Mouse (Mus musculus) right cerebral cortex, postnatal 14 days (tissue): ENCODE data around the gene Pde4c.

Experiments used
- DNase-seq: peaks from one replicate; pipeline ENCODE4 v3.0.0; 2022

Pde4c gene

GRCm38 (mm10) chr8:70753151-70753550, 29.6 kb downstream of the Pde4c start:
- peak; percentile 87 for DNase-seq

GRCm38 (mm10) chr8:70754043-70754870, 30.7 kb downstream of the Pde4c start, which contains the start of gene Rab3a:
Gene Rab3a (plus strand): TSS chr8:70754679.
- peak; percentile 93 for DNase-seq

GRCm38 (mm10) chr8:70754871-70755660, 31.5 kb downstream of the Pde4c start:
- peak; percentile 85 for DNase-seq

GRCm38 (mm10) chr8:70755661-70756475, 32.3 kb downstream of the Pde4c start:
- peak; percentile 14 for DNase-seq

- no peak for DNase-seq
Observed at GRCm38 (mm10) chr8:70756476-70757040, 33.0 kb downstream of the Pde4c start.

GRCm38 (mm10) chr8:70757523-70758307, 34.2 kb downstream of the Pde4c start:
- peak; percentile 42 for DNase-seq

- DNase-seq, result peak; percentile 11
Observed at GRCm38 (mm10) chr8:70758308-70758615, 34.7 kb downstream of the Pde4c start.

- peak; percentile 24 for DNase-seq
Observed at GRCm38 (mm10) chr8:70758616-70759561, 35.4 kb downstream of the Pde4c start.

- DNase-seq, result peak; percentile 30
Observed at GRCm38 (mm10) chr8:70760350-70760749, 36.8 kb downstream of the Pde4c start.

- DNase-seq, result peak; percentile 92
Observed at GRCm38 (mm10) chr8:70760775-70761406, 37.4 kb downstream of the Pde4c start, which contains the start of gene Mpv17l2. Gene Mpv17l2 (minus strand): TSS chr8:70760946.

GRCm38 (mm10) chr8:70762118-70762517, 38.6 kb downstream of the Pde4c start:
- DNase-seq, result peak; percentile 2

GRCm38 (mm10) chr8:70763354-70763753, 39.8 kb downstream of the Pde4c start:
- DNase-seq, result peak; percentile 68

- no peak for DNase-seq
Observed at GRCm38 (mm10) chr8:70764026-70764425, 40.5 kb downstream of the Pde4c start.

- no peak for DNase-seq
Observed at GRCm38 (mm10) chr8:70764676-70765075, 41.2 kb downstream of the Pde4c start.

GRCm38 (mm10) chr8:70765329-70765728, 41.8 kb downstream of the Pde4c start:
- DNase-seq, result no peak

GRCm38 (mm10) chr8:70765838-70766570, 42.5 kb downstream of the Pde4c start:
- no peak for DNase-seq

- no peak for DNase-seq
Observed at GRCm38 (mm10) chr8:70766571-70767440, 43.3 kb downstream of the Pde4c start.

GRCm38 (mm10) chr8:70767503-70767902, 44.0 kb downstream of the Pde4c start:
- DNase-seq, result no peak
